Mouse (Mus musculus): ENCODE measurements at regions not wholly inside any gene's neighbourhood (a gene's known extent, or its start where the extent isn't known, plus 50 kb on each side); places are given as distances from the start of the nearest gene placed in this dataset.

- no peak overlapping the region for H3K4me3 ChIP-seq (ENCODE audit: low read length)
- WGBS = 91% methylated on average over 1 of the region's 1 CpGs
- H3K27me3 ChIP-seq (replicated peaks; ENCODE audit: control insufficient read depth, insufficient read depth, low read length) = no peaks in the 10 kb centered on the region
- H3K9me3 ChIP-seq (ENCODE audit: control insufficient read depth, low read length) = no peaks in the 10 kb centered on the region
- H3K9ac ChIP-seq (ENCODE audit: low read depth, low read length) = no peak overlapping the region
- H3K36me3 ChIP-seq (ENCODE audit: control insufficient read depth, insufficient read depth, low read length) = no peaks in the 10 kb centered on the region
- ATAC-seq = no peak
- no peak overlapping the region for H3K4me2 ChIP-seq (ENCODE audit: low read depth, low read length)
- no peak overlapping the region for H3K27ac ChIP-seq (ENCODE audit: low read length)
- no peaks in the 10 kb centered on the region for H3K4me1 ChIP-seq (ENCODE audit: control insufficient read depth, insufficient read depth, low read length)
Measured at GRCm38 (mm10) chr5:61943376-61943775, 134.8 kb downstream of the G6pd2 start.

GRCm38 (mm10) chr5:61985211-61985610 is 176.6 kb downstream of the G6pd2 start:
- H3K4me3 ChIP-seq (ENCODE audit: low read length) = no peak overlapping the region
- no peaks in the 10 kb centered on the region for H3K9me3 ChIP-seq (ENCODE audit: control insufficient read depth, low read length)
- H3K4me2 ChIP-seq (ENCODE audit: low read depth, low read length) = no peak overlapping the region
- H3K27ac ChIP-seq (ENCODE audit: low read length) = no peak overlapping the region
- WGBS = 41% methylated on average over 1 of the region's 1 CpGs
- H3K4me1 ChIP-seq (ENCODE audit: control insufficient read depth, insufficient read depth, low read length) = no peaks in the 10 kb centered on the region
- H3K27me3 ChIP-seq (replicated peaks; ENCODE audit: control insufficient read depth, insufficient read depth, low read length) = no peaks in the 10 kb centered on the region
- no peaks in the 10 kb centered on the region for H3K36me3 ChIP-seq (ENCODE audit: control insufficient read depth, insufficient read depth, low read length)
- no peak for ATAC-seq
- H3K9ac ChIP-seq (ENCODE audit: low read depth, low read length) = no peak overlapping the region

GRCm38 (mm10) chr5:62019506-62019905 is 210.9 kb downstream of the G6pd2 start:
- no peak overlapping the region for H3K9ac ChIP-seq (ENCODE audit: low read depth, low read length)
- no peak for ATAC-seq
- H3K9me3 ChIP-seq (ENCODE audit: control insufficient read depth, low read length) = no peaks in the 10 kb centered on the region
- no peak overlapping the region for H3K27ac ChIP-seq (ENCODE audit: low read length)
- H3K4me1 ChIP-seq (ENCODE audit: control insufficient read depth, insufficient read depth, low read length) = no peaks in the 10 kb centered on the region
- 77% methylated on average over 4 of the region's 4 CpGs for WGBS
- no peak overlapping the region for H3K4me3 ChIP-seq (ENCODE audit: low read length)
- H3K36me3 ChIP-seq (ENCODE audit: control insufficient read depth, insufficient read depth, low read length) = no peaks in the 10 kb centered on the region
- H3K4me2 ChIP-seq (ENCODE audit: low read depth, low read length) = no peak overlapping the region
- H3K27me3 ChIP-seq (replicated peaks; ENCODE audit: control insufficient read depth, insufficient read depth, low read length) = no peaks in the 10 kb centered on the region

- H3K36me3 ChIP-seq (ENCODE audit: control insufficient read depth, insufficient read depth, low read length) = no peaks in the 10 kb centered on the region
- no peak overlapping the region for H3K9ac ChIP-seq (ENCODE audit: low read depth, low read length)
- no peaks in the 10 kb centered on the region for H3K27me3 ChIP-seq (replicated peaks; ENCODE audit: control insufficient read depth, insufficient read depth, low read length)
- H3K4me1 ChIP-seq (ENCODE audit: control insufficient read depth, insufficient read depth, low read length) = no peaks in the 10 kb centered on the region
- no peak overlapping the region for H3K4me3 ChIP-seq (ENCODE audit: low read length)
- no peaks in the 10 kb centered on the region for H3K9me3 ChIP-seq (ENCODE audit: control insufficient read depth, low read length)
- no peak for ATAC-seq
- H3K4me2 ChIP-seq (ENCODE audit: low read depth, low read length) = no peak overlapping the region
- no peak overlapping the region for H3K27ac ChIP-seq (ENCODE audit: low read length)
Measured at GRCm38 (mm10) chr5:62020260-62020659, 211.6 kb downstream of the G6pd2 start.

GRCm38 (mm10) chr5:62041475-62041874 is 232.9 kb downstream of the G6pd2 start:
- no peak overlapping the region for H3K4me3 ChIP-seq (ENCODE audit: low read length)
- no peaks in the 10 kb centered on the region for H3K36me3 ChIP-seq (ENCODE audit: control insufficient read depth, insufficient read depth, low read length)
- H3K27ac ChIP-seq (ENCODE audit: low read length) = no peak overlapping the region
- no peaks in the 10 kb centered on the region for H3K4me1 ChIP-seq (ENCODE audit: control insufficient read depth, insufficient read depth, low read length)
- no peaks in the 10 kb centered on the region for H3K27me3 ChIP-seq (replicated peaks; ENCODE audit: control insufficient read depth, insufficient read depth, low read length)
- no peaks in the 10 kb centered on the region for H3K9me3 ChIP-seq (ENCODE audit: control insufficient read depth, low read length)
- ATAC-seq = no peak
- no peak overlapping the region for H3K4me2 ChIP-seq (ENCODE audit: low read depth, low read length)
- no peak overlapping the region for H3K9ac ChIP-seq (ENCODE audit: low read depth, low read length)
- 71% methylated on average over 2 of the region's 2 CpGs for WGBS

- Histone ChIP-seq H3K27ac (ENCODE audit: low read length) (no peak overlapping the region), H3K9ac (ENCODE audit: low read depth, low read length) (no peak overlapping the region), H3K36me3 (ENCODE audit: control insufficient read depth, insufficient read depth, low read length) (no peaks in the 10 kb centered on the region), H3K27me3 (replicated peaks; ENCODE audit: control insufficient read depth, insufficient read depth, low read length) (no peaks in the 10 kb centered on the region), H3K4me2 (ENCODE audit: low read depth, low read length) (no peak overlapping the region), H3K9me3 (ENCODE audit: control insufficient read depth, low read length) (no peaks in the 10 kb centered on the region), H3K4me1 (ENCODE audit: control insufficient read depth, insufficient read depth, low read length) (no peaks in the 10 kb centered on the region), H3K4me3 (ENCODE audit: low read length) (no peak overlapping the region)
- ATAC-seq = no peak
- 74% methylated on average over 2 of the region's 2 CpGs for WGBS
Measured at GRCm38 (mm10) chr5:62043678-62044077, 235.1 kb downstream of the G6pd2 start.

- ATAC-seq = no peak
- Histone ChIP-seq H3K4me2 (ENCODE audit: low read depth, low read length) (no peak overlapping the region), H3K4me3 (ENCODE audit: low read length) (no peak overlapping the region), H3K9ac (ENCODE audit: low read depth, low read length) (no peak overlapping the region), H3K9me3 (ENCODE audit: control insufficient read depth, low read length) (no peaks in the 10 kb centered on the region), H3K27ac (ENCODE audit: low read length) (no peak overlapping the region), H3K4me1 (ENCODE audit: control insufficient read depth, insufficient read depth, low read length) (no peaks in the 10 kb centered on the region), H3K27me3 (replicated peaks; ENCODE audit: control insufficient read depth, insufficient read depth, low read length) (no peaks in the 10 kb centered on the region), H3K36me3 (ENCODE audit: control insufficient read depth, insufficient read depth, low read length) (no peaks in the 10 kb centered on the region)
Measured at GRCm38 (mm10) chr5:62078998-62079397, 270.4 kb downstream of the G6pd2 start.

GRCm38 (mm10) chr5:62089538-62089937 is 280.9 kb downstream of the G6pd2 start:
- Histone ChIP-seq H3K36me3 (ENCODE audit: control insufficient read depth, insufficient read depth, low read length) (no peaks in the 10 kb centered on the region), H3K4me3 (ENCODE audit: low read length) (no peak overlapping the region), H3K27me3 (replicated peaks; ENCODE audit: control insufficient read depth, insufficient read depth, low read length) (no peaks in the 10 kb centered on the region), H3K4me2 (ENCODE audit: low read depth, low read length) (no peak overlapping the region), H3K27ac (ENCODE audit: low read length) (no peak overlapping the region), H3K9me3 (ENCODE audit: control insufficient read depth, low read length) (no peaks in the 10 kb centered on the region), H3K9ac (ENCODE audit: low read depth, low read length) (no peak overlapping the region), H3K4me1 (ENCODE audit: control insufficient read depth, insufficient read depth, low read length) (no peaks in the 10 kb centered on the region)
- no peak for ATAC-seq
- WGBS = 89% methylated on average over 1 of the region's 1 CpGs

- H3K9ac ChIP-seq (ENCODE audit: low read depth, low read length) = no peak overlapping the region
- no peak overlapping the region for H3K4me3 ChIP-seq (ENCODE audit: low read length)
- H3K4me1 ChIP-seq (ENCODE audit: control insufficient read depth, insufficient read depth, low read length) = no peaks in the 10 kb centered on the region
- H3K27ac ChIP-seq (ENCODE audit: low read length) = no peak overlapping the region
- no peaks in the 10 kb centered on the region for H3K9me3 ChIP-seq (ENCODE audit: control insufficient read depth, low read length)
- no peaks in the 10 kb centered on the region for H3K27me3 ChIP-seq (replicated peaks; ENCODE audit: control insufficient read depth, insufficient read depth, low read length)
- ATAC-seq = peak; percentile 83
- no peaks in the 10 kb centered on the region for H3K36me3 ChIP-seq (ENCODE audit: control insufficient read depth, insufficient read depth, low read length)
- no peak overlapping the region for H3K4me2 ChIP-seq (ENCODE audit: low read depth, low read length)
Measured at GRCm38 (mm10) chr5:62096052-62096451, 287.4 kb downstream of the G6pd2 start.

GRCm38 (mm10) chr5:62113226-62113625 is 304.6 kb downstream of the G6pd2 start:
- no peaks in the 10 kb centered on the region for H3K4me1 ChIP-seq (ENCODE audit: control insufficient read depth, insufficient read depth, low read length)
- H3K9me3 ChIP-seq (ENCODE audit: control insufficient read depth, low read length) = no peaks in the 10 kb centered on the region
- peak; percentile 56 for ATAC-seq
- H3K27ac ChIP-seq (ENCODE audit: low read length) = no peak overlapping the region
- 89% methylated on average over 1 of the region's 1 CpGs for WGBS
- H3K4me2 ChIP-seq (ENCODE audit: low read depth, low read length) = no peak overlapping the region
- H3K9ac ChIP-seq (ENCODE audit: low read depth, low read length) = no peak overlapping the region
- no peaks in the 10 kb centered on the region for H3K27me3 ChIP-seq (replicated peaks; ENCODE audit: control insufficient read depth, insufficient read depth, low read length)
- H3K4me3 ChIP-seq (ENCODE audit: low read length) = no peak overlapping the region
- no peaks in the 10 kb centered on the region for H3K36me3 ChIP-seq (ENCODE audit: control insufficient read depth, insufficient read depth, low read length)

All from intestine, embryonic 16.5 days (tissue).